Mouse (Mus musculus): ENCODE data around the gene Efna5. TPM values are rescaled to one million over a fixed set of nuclear protein-coding genes. Genes with fewer than 3 reads are reported as not detected.

Efna5 gene
- total RNA-seq, 2 experiments from 2014 or later, result 32.8 to 41.9 TPM

- intact Hi-C loops (cut with DNase I), result no loop called here
- no peak for DNase-seq
Measured at GRCm38 (mm10) chr17:62802748-62803147, 78.4 kb downstream of the Efna5 start.

DNA sequence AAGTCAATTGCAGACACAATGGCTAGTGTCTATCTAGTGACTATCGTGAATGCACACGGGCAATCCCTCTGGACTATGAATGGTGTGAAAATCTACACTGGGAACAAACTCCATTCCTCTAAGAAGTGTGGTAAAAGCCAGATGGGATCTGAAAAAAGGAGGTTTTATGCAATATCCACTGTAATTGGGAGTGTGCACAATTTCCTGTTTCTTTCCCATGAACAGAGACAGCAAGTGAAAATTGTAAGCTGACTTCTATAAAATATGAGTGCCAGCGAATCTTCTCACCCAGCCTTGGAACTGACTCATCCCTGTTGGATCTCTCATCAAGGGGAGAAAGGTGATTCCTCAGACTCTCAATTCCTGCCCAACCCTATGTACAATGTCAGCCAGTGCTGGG is 83.8 kb downstream of the Efna5 start:
- intact Hi-C loops (cut with DNase I), result no loop called here
- DNase-seq, result no peak

DNA sequence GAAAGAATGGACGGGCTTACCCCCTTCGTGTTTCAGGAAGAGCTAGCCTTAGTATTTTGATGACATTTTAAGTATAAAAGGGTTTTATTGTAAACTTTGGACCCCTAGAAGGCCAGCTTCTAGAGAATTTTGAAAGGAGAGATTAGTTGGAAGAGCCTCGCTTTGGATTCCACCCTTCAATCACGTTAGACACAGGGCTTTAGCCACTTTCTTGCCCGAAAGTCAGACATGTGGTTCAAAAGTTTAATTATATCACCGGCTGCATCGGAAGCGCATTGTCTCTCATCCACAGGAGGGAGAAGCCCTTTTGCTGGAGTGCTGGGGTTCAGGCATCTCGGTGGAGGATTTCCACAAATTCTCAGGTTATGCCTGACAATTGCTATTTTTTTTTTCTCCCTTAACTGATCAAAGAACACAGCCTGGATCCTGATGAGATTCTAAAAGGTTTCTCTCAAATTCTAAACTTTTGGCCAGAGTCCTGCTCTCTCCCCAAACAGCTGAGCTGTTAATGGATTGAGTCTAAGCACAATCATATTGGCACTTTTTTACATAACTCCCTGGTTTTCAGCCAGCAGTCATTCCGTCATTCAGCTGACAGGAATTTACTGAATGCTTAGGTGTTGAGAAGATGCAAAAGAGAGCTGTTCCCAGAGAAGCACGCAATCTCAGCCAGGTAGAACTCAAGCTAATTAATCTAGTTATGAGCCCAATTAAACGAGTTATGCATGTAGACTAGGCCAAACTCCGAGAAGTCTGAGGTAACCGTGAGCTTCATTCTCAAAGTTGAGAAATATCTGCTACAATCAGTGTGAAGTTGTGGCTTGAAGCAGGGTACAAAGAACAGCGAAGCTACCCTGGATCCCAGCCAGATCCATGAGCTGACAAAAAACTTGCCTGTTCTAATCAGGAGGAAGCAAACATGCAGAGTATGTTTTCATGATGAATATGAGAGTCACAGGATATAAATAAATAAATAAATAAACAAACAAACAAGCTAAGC is 91.5 kb downstream of the Efna5 start:
- intact Hi-C loops (cut with DNase I), result loop anchor here (5.0 kb wide), 1 partner anchor 93 kb away; the partner anchor contains the start of gene Efna5

GRCm38 (mm10) chr17:62788783-62789182 is 92.3 kb downstream of the Efna5 start:
- intact Hi-C loops (cut with DNase I), result loop anchor here (5.0 kb wide), 1 partner anchor 94 kb away; the partner anchor contains the start of gene Efna5
- DNase-seq, result no peak

More for the DNA sequence above, 91.5 kb downstream of the Efna5 start:
- DNase-seq, result no peak

DNA sequence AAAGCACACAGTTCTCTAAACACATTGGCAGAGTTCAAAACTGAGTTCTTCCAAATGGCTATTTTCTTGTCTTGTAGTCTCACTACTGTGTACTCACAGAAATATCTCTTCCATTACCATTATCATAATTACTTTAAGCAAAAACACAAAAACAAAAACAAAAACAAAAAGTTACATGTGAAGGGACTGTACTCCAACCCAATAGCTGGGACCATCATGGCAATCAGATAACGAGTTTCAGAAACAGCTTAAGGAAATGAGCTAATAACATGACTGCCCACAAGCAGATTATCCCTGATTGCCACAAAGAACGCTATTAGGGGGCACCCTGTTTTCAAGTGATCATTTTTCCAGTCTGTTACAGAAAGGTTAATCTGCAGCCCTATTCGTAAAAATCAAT is 93.3 kb downstream of the Efna5 start:
- intact Hi-C loops (cut with DNase I), result loop anchor here (5.0 kb wide), 1 partner anchor 94 kb away; the partner anchor contains the start of gene Efna5
- no peak for DNase-seq

GRCm38 (mm10) chr17:62786602-62786907 is 94.6 kb downstream of the Efna5 start:
- intact Hi-C loops (cut with DNase I), result loop anchor here (5.0 kb wide), 1 partner anchor 96 kb away; the partner anchor contains the start of gene Efna5
- no peak for DNase-seq

DNA sequence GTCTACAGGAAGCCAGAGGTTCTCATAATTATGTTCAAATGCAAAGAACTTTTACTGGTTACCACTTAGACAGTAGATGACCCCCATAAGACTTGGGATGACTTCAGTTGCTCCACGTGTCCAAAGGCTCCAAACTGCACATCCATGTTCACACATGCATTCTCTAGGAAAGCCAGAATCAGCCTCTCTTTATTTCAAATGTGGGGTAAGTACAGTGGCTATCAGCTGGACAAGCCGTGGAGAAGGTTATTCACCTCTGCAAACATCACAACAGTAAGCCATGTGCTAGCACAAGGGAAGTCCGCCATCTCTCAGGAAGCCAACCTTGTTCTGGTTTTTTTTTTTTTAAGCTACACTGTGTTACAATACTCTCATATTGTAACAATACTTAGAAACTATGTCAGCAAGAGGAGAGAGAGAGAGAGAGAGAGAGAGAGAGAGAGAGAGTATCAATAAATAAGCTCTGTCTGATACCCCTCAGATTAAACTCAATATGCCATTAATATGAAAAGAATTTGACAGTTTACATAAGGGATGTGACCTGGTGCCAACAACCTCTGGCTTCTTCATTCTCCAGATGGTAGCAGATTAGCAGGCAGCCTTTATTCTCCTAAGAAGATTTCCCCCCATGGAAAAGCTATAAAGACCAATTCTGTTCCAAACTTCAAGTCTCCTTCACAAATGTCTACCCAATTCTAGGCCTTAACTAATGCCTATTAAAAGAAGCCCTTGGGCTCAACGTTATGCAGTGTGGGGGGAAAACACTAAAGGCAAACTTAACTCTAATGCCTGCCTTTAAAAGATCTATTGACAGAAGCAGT is 95.1 kb downstream of the Efna5 start:
- no peak for DNase-seq
- intact Hi-C loops (cut with DNase I), result loop anchor here (5.0 kb wide), 1 partner anchor 96 kb away; the partner anchor contains the start of gene Efna5

GRCm38 (mm10) chr17:62784274-62785171 is 96.6 kb downstream of the Efna5 start:
- intact Hi-C loops (cut with DNase I), result loop anchor here (5.0 kb wide), 1 partner anchor 98 kb away; the partner anchor contains the start of gene Efna5
- no peak for DNase-seq

DNA sequence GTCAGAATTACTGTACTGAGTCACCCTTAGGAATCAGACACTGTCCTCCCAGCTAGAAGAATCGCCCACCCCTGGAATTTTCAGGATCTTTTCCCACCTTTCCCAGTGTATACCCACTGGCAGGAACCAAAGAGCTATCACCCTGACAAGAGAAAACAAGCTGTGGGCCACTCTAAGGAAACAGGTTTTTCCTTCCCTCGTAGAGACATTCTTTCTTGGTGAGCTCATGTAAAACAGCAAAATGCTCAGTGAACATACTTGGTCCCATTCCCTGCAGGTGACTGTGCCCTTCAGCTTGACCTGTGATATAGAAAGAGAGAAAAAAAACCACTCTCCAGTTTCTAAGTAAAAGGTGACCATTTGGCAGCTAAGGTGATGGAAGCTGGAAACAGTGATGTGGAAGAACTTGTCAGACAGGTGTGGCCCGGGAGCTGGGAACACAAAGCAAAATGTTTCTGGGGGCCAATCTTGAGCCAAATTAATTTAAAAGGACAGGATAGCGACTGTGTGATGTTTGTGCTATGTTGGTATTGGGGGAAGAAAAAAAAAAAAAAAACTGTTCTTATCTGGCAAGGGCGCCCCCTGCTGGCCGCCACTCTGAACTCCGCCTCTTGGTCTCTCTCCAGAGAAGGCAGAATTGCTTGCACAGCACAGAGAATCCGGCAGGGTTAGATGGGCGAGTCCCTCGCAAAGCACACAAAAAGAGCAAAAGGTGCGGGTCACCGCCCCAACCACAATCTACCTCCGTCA is 97.4 kb downstream of the Efna5 start:
- intact Hi-C loops (cut with DNase I), result no loop called here
- peak; percentile 83 to 85 for DNase-seq

DNA sequence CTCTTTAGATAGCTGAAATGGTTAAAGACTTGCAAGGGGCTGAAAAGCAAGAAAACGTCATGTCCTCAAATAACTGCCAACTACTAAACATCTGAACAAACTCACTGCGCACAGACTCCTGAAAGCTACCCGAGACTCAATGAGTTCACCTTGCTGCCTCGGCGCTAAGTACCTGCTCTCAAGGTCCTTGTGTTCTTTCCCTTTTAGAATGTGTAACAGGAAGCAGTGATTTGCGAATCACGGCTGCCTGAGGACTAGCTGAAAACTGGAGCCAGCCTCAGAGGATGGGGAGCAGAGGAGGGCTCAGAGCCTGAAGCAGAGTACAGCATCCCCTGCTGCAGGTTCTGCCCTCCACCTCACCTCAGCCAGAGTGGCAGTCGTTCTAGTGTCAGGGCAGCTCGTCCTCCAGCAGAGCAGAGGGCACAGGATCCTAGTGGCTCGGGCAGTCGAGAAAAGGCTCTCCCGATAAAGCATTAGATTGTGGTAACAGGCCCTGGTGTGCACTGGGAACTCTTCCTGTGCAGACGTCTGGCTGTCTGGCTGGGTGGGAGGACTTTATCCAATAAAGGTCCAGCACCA is 98.2 kb downstream of the Efna5 start:
- intact Hi-C loops (cut with DNase I), result no loop called here

DNA sequence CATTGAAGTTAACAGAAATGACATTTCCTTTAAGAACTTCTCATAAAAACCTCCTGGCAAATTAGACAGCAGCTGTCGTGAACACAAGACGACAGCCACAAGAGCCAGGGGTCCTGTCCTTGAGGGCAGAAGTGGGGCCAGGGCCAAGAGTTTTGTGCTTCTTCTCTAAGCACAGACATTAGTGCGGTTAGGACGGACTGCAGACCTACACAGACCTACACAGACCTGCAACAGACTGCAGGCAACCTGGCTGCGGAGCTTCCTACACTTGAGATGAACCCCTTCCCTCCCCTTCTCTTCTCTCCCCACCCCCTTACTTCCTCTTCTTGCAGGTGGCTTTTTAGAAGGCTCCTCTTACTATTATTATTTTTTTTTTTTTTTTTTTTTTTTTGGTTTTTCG is 100.0 kb downstream of the Efna5 start:
- no peak for DNase-seq
- intact Hi-C loops (cut with DNase I), result no loop called here

More for the DNA sequence above, 98.2 kb downstream of the Efna5 start:
- peak; percentile 51 to 56 for DNase-seq

GRCm38 (mm10) chr17:62777858-62778564 is 103.1 kb downstream of the Efna5 start:
- intact Hi-C loops (cut with DNase I), result no loop called here
- DNase-seq, result peak in 1 of 2 experiments; percentile 46

GRCm38 (mm10) chr17:62776710-62777109 is 104.4 kb downstream of the Efna5 start:
- intact Hi-C loops (cut with DNase I), result no loop called here
- no peak for DNase-seq

GRCm38 (mm10) chr17:62775976-62776375 is 105.1 kb downstream of the Efna5 start:
- intact Hi-C loops (cut with DNase I), result no loop called here
- DNase-seq, result no peak

DNA sequence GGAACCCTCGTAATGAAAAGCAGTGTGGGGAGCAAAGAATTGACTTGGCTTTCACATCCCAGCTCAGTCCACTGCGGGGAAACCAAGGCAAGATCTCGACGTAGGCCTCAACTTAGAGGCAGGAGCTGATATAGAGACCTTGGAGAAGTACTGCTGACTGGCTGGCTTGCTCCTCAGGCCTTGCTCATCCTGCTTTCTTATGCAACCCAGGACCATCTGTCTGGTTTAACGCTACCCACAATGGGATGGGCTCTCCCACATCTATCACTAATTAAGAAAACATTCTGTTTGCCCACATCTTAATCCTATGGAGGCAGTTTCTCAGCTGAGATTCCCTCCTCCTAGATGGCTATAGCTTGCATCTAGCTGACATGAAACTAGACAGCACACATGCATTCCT is 105.7 kb downstream of the Efna5 start:
- intact Hi-C loops (cut with DNase I), result no loop called here
- no peak for DNase-seq

GRCm38 (mm10) chr17:62774749-62775148 is 106.4 kb downstream of the Efna5 start:
- intact Hi-C loops (cut with DNase I), result no loop called here
- DNase-seq, result no peak

DNA sequence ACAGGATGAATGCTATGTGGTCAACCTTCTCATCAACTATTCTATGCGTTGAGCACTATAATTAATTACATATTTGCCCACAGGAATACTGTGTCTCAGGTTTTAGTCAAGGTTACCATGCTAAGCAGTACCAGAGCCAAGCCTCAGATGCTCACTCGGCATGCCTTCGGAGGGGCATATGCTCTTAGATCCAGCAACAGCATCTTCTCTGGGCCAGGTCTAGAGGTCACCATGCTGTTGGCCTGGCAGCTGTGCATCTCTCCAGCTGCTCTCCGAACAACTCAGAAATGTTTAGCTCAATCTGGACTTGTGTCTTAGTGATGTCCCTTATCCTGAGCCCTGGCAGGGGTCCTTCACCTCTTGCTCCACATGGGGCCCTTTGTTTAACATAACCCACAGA is 114.4 kb downstream of the Efna5 start:
- DNase-seq, result no peak
- intact Hi-C loops (cut with DNase I), result no loop called here

- intact Hi-C loops (cut with DNase I), result no loop called here
- DNase-seq, result no peak
Measured at GRCm38 (mm10) chr17:62765165-62765564, 116.0 kb downstream of the Efna5 start.

Data from heart, postnatal 10 days (tissue).